Mouse (Mus musculus): ENCODE measurements around the gene Zbtb11. TPM values are rescaled to one million over a fixed set of nuclear protein-coding genes. Genes with fewer than 3 reads are reported as not detected.

Zbtb11 gene
- 24.7 TPM for polyA plus RNA-seq (2017; shearing (Covaris generic))

GRCm38 (mm10) chr16:55973431-55974255, at the start of gene Zbtb11:
Gene Zbtb11, plus strand, starts transcription at chr16:55973883.

GRCm38 (mm10) chr16:55934453-55935037, 39.1 kb upstream of the Zbtb11 start, which contains the start of gene Cep97:
Gene Cep97, minus strand, starts transcription at chr16:55934855.

GRCm38 (mm10) chr16:55966212-55966871, 7.3 kb upstream of the Zbtb11 start, which contains the start of gene Rpl24:
Gene Rpl24, plus strand, starts transcription at chr16:55966275.

GRCm38 (mm10) chr16:56029661-56030082, 56.0 kb downstream of the Zbtb11 start, which contains the start of gene Pcnp:
Gene Pcnp, minus strand, starts transcription at chr16:56029739.

GRCm38 (mm10) chr16:56037138-56038010, 63.7 kb downstream of the Zbtb11 start, which contains the start of gene Trmt10c:
Gene Trmt10c, minus strand, starts transcription at chr16:56037819.

GRCm38 (mm10) chr16:56048038-56048437, 74.4 kb downstream of the Zbtb11 start, which contains the start of gene Senp7:
Gene Senp7, plus strand, starts transcription at chr16:56048338.

Other genes starting within 250 kb of the Zbtb11 start
- gene Nfkbiz, start 135.0 kb upstream of the Zbtb11 start, polyA plus RNA-seq (2017; shearing (Covaris generic)): 40.1 TPM
- 38.1 TPM for gene Nxpe3, start 78.6 kb upstream of the Zbtb11 start, polyA plus RNA-seq (2017; shearing (Covaris generic))
- 39.5 TPM for gene Cep97, start 39.0 kb upstream of the Zbtb11 start, polyA plus RNA-seq (2017; shearing (Covaris generic))
- gene Rpl24, start 7.6 kb upstream of the Zbtb11 start, polyA plus RNA-seq (2017; shearing (Covaris generic)): 623 TPM
- 127 TPM for gene Pcnp, start 55.9 kb downstream of the Zbtb11 start, polyA plus RNA-seq (2017; shearing (Covaris generic))
- 44.9 TPM for gene Trmt10c, start 63.9 kb downstream of the Zbtb11 start, polyA plus RNA-seq (2017; shearing (Covaris generic))
- gene Senp7, start 74.5 kb downstream of the Zbtb11 start, polyA plus RNA-seq (2017; shearing (Covaris generic)): 74.7 TPM
- gene Impg2, start 230.4 kb downstream of the Zbtb11 start, polyA plus RNA-seq (2017; shearing (Covaris generic)): 0.41 TPM